Mouse (Mus musculus): ENCODE results near the gene Vma21.

DNA sequence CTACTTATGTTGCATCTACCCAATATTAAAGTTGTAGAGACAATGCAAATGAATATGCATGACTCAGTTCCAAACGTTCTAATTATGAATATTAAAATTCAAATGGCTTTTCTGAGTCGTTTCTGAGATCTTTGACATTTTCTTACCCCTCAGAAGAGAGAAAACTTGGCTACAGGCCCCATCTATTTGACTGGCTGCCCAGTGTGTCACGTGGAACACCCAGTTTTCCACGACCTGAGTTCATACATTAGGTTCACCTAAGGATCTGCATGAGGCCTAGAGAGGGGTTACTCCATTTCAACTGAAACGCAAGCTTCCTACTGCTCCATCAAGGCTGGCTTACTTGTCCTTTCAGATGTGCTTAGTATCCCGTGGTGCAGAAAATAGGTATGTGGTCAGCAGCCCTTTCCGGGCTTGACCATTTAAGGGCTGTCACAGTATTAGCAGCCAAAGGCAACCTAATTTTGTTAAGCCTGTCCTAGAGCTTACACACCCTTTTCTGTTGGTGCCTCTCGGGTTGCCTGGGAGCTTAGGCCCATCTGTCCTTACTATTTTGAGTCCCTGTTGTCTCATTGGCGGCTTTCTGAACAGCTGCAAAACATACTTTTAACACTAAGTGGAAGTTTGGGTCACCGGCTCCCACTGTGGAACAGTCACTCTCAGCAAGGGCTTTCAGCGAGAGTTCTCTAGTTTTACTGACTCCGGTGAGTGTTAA, at the start of gene Vma21:
- TF ChIP-seq POLR2A (IDR thresholded peaks at IDR 0.05; ENCODE audit: extremely low read depth, insufficient read depth, low read length) = no peak
- TF ChIP-seq CTCF (IDR thresholded peaks at IDR 0.05; ENCODE audit: extremely low read depth, insufficient read depth, low read length) = no peak
